Mouse (Mus musculus): Measurements from ENCODE around the gene Dnah14. TPM values are rescaled to one million over a fixed set of nuclear protein-coding genes. Genes with fewer than 3 reads are reported as not detected.

Dnah14 gene
- polyA plus RNA-seq (2017; shearing (Covaris generic)) = 1 to 10 TPM; 3.3 to 3.4 TPM

GRCm38 (mm10) chr1:181576322-181576721, at the start of gene Dnah14:
Gene Dnah14 (plus strand): TSS chr1:181576559.
- no peak for ATAC-seq

DNA sequence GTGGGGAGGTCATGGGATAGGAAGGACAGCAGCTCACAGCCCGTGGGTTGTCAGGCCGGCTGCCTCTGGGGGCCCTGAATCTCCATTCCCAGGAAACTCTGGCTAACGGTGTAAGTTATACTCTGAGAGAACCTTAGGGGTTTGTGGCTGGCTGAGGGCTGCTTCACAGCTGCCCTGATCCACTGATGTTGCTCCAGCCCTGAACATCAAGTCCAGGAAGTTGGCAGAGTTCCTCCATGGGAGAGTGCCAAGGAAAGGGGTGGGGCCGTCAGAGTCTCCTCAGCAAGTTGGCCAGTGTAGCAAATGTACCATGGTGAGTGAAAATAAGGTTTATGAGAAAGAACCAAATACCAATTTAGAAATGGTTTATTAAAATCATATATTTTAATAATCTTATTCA, 47.0 kb upstream of the Dnah14 start:
- no peak for ATAC-seq

DNA sequence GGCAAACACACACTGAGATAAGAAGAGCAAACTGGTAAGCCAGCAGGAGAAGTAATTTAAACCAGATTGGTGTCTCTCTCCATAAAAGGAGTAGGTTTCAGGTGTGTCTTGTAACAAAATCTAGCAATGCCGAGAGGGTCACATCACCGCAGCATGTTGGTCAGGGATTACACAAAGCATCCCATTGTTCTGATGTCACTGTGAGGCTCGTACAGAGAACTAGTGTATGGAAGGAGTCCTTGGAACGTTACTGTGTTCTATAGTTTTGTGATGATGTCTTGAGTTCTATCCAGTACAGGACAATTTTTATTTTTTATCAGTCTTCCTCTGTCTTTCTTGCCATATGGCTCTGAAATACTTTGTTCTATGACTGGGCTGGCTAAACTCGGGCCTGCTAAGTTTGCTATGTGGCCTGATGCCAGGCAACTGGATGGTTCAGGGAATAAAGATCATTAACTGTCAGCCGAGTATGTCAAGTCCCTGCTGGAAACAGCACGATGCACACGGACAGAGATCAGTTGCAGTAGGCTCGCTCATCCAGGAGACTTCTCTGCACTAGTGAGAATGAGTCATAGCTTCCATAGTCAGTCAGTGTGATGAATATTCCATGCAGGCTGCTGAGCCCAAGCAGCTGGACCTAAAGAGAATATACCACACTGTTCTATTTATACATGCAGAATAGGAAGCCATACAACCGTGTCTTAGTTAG, 41.0 kb upstream of the Dnah14 start:
- ATAC-seq = no peak

GRCm38 (mm10) chr1:181537627-181538525, 38.5 kb upstream of the Dnah14 start:
- no peak for ATAC-seq

GRCm38 (mm10) chr1:181539846-181540769, 36.3 kb upstream of the Dnah14 start:
- no peak for ATAC-seq

- ATAC-seq = no peak
Measured at GRCm38 (mm10) chr1:181543711-181544383, 32.5 kb upstream of the Dnah14 start.

- ATAC-seq = peak; percentile 56
Measured at GRCm38 (mm10) chr1:181545044-181545772, 31.2 kb upstream of the Dnah14 start.

DNA sequence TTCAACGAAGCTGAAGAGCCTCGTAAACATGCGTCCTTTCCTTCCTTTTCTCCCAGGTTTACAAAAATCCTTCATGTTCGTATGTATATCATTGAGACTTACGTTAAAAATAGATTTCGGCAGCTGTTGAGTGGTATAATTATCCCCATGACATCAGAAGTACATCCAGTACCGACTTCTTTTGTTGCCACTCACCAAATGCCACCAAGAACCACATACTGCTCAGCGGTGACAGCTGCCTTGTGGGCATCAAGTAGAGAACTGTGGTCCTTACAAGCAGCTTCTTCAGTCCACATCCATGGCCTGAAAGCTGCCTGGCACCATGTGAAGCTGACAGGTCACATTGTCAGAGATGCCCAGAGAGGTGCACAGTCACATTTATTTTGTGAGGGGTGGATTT, 26.4 kb upstream of the Dnah14 start:
- no peak for ATAC-seq

DNA sequence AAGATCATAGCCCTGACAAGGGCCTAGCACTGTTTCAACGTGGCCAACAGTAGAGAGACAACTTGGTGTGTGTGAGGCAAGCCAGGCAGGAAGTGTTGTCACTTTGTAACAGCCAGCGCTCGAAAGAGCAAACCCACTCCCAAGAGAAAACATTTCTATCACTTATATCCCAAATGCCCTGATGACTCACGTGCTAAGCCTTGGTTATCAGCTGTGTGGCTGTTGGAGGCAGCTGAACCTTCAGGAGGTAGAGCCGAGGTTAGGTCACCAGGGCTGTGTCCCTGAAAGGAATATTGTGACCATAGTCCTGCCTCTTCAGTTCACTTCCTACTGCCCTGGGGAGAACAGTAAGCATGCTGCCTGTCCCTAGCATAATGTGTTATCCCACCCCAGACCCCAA, 25.5 kb upstream of the Dnah14 start:
- ATAC-seq = no peak

GRCm38 (mm10) chr1:181552533-181553410, 23.6 kb upstream of the Dnah14 start:
- ATAC-seq = no peak

DNA sequence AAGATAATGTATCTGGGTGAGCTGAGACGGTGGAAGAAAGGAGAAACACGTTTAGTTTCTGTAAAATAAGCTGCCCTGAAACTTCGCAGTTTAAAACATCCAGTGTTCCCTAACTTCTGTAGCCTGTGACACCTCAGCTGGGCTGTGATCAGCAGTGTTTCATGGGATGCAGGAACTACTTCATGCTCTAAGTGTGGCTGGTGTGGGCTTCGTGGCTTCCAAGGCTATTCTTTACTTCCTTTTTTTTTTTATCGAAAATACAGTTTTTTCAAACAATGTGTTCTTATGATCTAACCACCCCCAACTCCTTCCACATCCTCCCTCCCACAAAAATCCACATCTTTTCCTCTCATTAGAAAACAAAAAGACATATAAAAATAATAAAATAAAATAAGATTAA, 20.9 kb upstream of the Dnah14 start:
- ATAC-seq = no peak

DNA sequence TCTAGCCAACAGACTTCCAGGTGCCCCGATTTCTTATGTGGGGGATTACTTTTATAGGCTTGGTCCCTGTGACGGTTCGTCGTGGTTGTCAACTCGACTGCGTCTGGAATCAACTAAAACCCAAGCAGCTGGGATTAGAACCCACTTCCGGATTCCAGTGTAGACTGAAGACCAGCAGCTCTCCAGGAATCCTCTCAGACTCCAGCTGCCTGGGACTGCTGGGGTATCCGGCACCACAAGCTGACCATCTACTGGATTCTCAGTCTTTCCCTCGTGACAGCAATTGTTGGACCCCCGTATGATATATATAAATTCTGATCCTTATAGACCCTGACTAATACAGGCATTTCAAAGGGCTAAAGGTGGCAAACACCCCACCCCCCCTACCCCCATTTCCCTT, 16.7 kb upstream of the Dnah14 start:
- ATAC-seq = no peak

DNA sequence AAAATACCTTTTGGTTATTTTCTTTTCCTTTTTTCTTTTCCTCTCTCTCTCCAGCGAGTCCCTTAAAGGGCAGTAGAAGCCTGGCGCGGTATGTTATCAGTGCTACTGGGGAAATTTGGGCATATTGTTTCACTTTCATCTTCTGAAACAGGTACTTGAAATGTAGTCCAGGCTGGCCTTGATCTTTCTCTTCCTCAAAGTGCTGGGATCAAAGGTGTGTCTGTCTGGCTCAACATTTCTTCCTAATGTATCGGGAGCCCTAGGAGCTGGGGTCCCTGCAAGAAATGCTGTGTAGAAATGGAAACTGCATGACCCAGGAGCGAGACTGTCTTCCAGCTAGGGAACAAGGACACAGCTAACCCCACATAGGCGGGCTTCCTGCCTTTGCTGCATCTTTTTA, 16.0 kb upstream of the Dnah14 start:
- ATAC-seq = no peak

DNA sequence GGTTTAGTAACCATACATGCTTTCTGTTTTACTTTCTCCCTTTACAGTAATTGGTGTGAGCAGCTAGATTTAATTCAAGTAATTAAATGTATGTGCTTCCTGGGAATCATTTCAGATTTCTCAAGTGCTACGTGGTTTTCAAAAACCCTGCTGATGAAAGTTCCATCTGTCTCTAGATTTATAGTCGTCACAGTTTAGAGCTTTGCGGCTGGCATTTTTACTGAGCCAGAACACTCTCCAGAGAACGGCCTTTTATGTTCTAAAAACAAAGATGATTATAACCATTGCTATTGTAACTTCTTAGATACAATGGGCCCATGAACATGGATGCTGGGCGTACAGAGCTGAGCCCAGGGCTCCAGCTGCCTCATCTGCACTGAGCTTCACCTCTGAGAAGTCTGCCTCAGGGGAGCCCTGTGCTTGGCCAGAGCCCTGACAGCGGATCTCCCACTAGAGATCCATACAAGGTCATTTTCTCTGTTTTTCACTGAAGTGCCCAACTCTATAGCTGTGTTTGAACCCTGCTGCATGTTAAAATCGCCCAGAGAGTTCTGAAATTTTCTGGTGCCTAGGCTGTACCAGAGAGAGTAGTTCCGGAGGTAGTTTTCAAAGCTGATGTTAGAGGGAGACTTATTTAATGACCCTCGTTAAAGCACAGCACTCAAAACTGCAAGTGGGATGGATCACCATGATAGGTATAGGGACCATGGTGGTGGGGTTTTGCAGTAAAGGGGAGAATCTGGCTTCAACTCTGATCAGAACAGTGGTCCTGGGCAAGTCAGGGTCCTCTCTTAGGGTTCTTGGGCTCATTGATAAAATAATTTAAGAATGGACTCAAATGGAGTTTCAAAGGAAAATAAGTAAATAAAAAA, 15.2 kb upstream of the Dnah14 start:
- no peak for ATAC-seq

DNA sequence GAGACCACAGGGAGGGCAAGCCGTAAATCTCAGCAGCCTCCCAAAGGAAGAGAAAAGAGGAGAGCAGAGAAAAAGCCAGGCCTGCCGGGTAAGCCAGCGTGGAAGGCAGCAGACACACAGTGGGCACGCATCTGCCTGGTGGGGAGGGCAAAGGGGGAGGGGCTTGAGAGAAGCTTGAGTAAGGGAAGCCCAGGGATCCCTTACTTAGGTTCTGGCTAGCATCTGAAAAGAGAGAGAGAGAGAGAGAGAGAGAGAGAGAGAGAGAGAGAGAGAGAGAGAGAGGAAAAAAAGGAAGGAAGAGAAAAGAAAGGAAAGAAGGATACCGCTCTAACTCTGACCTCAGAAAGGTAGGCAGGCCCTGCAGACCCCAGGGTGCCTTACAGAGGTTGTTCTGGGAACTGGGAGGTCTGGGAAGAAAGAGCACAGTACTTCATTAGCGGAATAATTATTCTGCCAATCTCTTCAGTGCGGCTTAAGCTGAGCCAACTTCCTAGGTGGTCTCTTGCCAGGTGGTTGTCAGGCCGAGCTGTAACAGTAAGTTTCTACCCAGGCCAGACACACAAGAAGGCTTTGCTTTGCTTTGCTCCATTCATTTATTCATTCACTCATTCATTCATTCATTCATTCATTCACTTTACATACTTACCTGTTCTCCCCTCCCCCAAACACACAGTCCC, 14.5 kb upstream of the Dnah14 start:
- ATAC-seq = no peak

DNA sequence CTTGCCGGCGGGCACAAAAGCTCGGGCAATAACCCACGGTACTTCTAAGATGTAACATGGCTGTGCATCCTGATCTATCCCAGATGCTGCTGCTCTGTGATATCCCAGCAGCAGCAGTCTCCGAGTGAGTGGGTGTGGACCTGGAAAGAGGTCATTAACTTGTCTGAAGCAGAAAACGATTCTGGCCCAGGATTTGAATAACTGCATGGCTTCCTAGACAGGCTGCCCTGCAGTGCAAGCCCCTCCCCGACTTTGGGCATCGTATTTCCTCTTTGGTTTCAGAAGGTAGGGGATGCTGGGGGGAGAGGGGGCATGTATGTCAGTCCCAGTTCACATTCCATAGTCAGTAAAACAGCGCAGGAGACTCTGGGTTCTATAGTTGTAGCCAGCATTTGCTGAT, 6.9 kb upstream of the Dnah14 start:
- no peak for ATAC-seq

DNA sequence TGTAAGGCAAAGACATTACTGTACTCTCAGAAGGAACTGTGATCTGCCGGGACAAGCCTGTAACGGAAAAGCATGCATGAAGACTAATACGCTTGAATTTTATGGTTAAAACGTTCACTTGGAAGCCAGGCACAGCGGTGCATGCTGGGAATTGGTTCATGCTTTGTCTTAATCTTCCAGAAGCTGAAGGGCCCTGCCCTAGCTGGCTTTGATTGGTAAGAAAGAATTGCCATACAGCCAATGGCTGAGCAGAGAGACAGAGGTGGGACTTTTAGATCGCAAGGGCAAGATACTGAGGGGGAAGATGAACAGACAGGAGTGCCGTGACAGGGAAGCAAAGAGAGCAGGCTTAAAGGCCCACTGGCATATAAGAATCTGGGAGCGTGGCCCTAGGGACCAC, 6.8 kb downstream of the Dnah14 start:
- ATAC-seq = no peak

- ATAC-seq = no peak
Measured at GRCm38 (mm10) chr1:181589116-181589515, 12.8 kb downstream of the Dnah14 start.

- ATAC-seq = no peak
Measured at GRCm38 (mm10) chr1:181599376-181599775, 23.0 kb downstream of the Dnah14 start.

Measured in CD4-positive, CD25-positive, alpha-beta regulatory T cell, adult 4 months (primary cell).